Mouse (Mus musculus) erythroblast, adult 5-6 weeks (primary cell): ENCODE data around the gene Synj2bp. TPM values are rescaled to one million over a fixed set of nuclear protein-coding genes. Genes with fewer than 3 reads are reported as not detected.
A peak's percentile ranks its signal among the peaks of the same experiment; 100 is the strongest.
"Not testable (repeated sequence)": the region's sequence is repeated elsewhere in the genome, so short reads cannot be mapped to it uniquely, and the experiment has no call there.

Experiments used
- ATAC-seq: replicated peaks from 2 replicates; pipeline ENCODE4 v1.8.0; 2016; ENCODE audit warnings: moderate number of reproducible peaks, mild to moderate bottlenecking, moderate TSS enrichment, inconsistent platforms; ENCODE audit not compliant: poor library complexity, low FRiP score, severe bottlenecking
- total RNA-seq, 2 experiments: library from RNA; stranded (forward) in 1 of 2; stranded (reverse) in 1 of 2; fragments of 150-400 nt in 1 of 2; fragments of 200-764, 138-1000 nt in 1 of 2; gene quantifications; 2 replicates each; pipeline versions ENCODE4 v1.2.3 to v1.2.4; 2015 to 2017; ENCODE audit warnings: low replicate concordance in 2 of 2

Gene Synj2bp
- total RNA-seq (2015; ENCODE audit: low replicate concordance), result 2.5 and 11.9 TPM in 2 replicates
- 8.5 and 9.6 TPM in 2 replicates for total RNA-seq (2017; ENCODE audit: low replicate concordance)

DNA sequence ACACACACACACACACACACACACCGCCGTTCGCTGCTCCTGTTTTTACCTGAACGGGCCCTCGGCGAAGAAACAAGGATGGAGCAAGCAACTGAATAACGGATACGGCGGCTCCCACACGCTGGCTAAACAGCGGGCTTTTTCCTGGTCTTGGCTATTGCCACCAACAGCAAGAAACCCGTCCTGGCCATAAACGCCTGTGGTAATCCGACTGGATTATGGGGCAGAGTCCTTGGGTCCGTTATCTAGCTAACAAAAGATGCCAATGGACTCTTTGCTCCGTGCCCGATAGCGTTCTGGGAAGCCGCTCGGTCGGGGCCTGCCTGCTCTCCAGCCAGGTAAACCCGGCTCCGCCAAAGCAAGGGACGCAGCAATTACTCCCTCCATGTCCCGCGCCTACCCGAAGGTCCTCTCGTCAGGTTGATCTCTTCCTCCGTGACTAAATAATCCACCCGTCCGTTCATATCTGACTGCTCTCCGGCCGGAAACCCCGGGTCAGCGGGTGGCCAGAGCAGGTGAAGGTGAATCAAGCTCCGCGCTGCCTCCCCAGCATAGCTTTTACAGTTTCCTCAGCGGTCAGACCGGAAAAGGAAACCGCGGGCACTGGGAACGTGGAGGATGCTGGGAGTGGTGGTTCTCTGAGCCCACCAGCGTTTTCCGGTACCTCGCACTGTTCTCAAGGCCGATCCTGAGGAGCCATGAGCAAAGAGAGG lies at the start of gene Synj2bp, which contains the start of gene Gm20498:
Synj2bp (minus strand) TSS at position 596 of the 713 bp plus-strand sequence.
Gm20498 (minus strand) TSS at position 590 of the 713 bp plus-strand sequence.
- peak; percentile 80 for ATAC-seq

DNA sequence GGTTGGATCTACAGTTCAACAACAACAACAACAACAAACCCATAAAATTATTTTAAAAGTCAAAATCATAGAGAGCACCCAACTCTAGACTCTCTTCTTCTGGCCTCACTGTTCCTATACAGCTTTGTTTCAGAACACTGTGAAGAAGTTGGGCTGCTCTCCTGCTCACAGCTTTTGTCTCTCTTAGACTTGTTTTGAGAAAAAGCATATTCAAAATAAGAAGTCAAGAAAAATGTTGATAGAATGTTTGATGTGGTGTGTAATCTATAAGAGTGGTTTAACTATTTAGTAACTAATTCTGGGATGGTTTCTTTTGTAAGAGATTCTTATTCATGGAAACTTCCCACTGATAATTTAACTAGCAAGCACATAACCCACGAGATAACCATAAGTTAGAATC lies 35.7 kb upstream of the Synj2bp start, which contains the start of gene Adam21:
Adam21 (minus strand) TSS at position 101 of the 400 bp plus-strand sequence.
- no peak for ATAC-seq

DNA sequence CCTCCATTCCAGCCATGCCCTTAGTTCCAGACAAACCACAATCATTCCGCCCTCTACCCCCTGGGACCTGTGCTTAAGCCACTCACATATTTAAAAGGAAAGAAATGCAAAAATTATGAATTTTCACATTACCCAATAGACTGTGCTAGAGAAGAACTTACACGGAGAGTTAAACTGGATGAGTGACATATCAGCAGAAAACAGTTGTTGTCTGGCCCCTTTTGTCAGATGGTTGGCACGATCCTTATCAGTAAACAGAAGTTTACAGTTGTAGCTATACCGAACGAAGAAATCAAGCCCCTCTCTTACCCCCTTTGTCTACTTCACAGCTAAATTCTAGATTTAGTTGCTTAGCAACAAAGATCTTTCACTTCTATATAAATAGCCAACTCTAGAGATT lies 35.2 kb upstream of the Synj2bp start:
- no peak for ATAC-seq

DNA sequence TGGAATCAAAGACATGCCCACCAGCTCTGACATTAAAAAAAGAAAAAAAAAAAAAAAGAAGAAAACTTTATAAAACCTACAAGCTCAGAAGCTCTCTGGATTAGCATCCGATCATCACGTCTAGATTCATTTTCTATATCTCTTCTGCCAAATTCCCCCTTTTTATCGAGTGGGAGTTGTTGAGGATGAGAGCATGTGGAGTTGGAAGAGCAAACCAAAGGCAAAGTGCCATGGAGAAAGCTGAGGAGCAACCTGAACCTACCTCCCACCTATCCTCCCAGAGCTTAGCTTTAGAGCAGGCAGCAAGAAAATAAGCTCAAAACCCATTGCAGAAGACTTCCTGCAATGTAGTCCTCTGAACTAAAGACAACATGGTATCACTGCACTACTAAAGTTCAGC lies 31.5 kb upstream of the Synj2bp start:
- ATAC-seq, result no peak

DNA sequence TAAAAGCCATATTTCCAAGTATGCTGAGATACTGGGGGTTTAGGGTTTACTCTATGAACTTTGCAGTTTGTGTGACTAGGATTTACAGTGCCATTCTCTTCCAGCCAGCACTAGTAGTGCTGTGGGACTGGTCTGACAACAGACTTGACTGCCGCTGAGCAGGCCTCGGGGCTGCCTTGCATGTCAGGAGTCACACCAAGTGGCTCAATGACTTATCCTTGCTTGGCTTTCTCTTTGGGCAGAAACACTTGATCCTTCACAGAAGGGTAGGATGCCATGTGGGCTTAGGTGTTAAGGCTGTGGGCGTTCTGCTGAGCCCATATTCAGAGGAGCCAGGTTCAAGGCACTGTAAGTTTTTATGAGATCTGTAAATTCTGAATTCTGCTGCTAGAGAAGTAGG lies 16.6 kb upstream of the Synj2bp start:
- no peak for ATAC-seq

DNA sequence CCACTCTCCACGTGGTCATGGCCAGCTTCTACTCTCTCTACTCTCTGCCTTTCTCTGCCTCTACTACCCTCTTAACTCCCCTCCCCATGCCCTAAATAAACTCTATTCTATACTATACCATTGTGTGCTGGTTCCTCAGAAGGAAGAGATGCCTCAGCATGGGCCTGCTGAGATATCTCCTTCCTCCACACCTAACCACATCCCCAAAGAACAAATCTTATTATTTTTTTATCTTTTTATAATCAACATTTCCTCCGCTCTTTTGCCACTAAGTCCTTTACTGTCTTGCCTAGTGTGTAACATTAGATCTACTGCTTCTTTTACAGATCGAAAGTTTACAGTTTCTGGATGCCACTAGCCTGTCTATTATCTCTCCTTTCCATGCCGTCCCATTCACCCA lies 14.5 kb upstream of the Synj2bp start:
- ATAC-seq, result no peak

DNA sequence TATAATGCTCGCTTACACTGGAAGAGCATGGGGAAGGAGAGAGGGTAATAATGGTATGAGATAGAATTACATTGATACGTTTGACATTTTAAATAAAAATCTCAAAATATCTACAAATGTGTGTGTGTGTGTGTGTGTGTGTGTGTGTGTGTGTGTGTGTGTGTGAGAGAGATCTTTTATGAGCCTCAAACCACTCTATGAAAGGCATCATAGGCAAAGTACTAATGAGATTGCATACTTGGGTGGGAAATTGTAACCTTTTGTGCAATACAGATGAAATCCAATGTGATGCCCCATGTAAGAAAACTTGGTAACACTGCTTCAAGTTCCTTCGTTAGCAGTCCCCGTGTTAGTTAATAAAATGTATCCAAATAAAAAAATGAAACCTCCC lies 313 bp upstream of the Synj2bp start:
- ATAC-seq, result no peak

DNA sequence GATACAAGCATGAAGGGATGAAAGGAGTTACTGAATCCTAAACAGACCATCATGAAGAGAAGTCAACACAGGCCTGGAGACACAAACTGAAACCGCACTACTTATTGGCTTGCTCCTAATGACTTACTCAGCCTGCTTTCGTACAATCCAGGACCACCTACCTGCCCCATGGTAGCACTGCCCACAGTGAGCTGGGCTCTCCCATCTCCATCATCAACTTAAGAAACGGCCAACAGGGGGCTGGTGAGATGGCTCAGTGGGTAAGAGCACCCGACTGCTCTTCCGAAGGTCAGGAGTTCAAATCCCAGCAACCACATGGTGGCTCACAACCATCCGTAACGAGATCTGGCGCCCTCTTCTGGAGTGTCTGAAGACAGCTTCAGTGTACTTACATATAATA lies 2.1 kb downstream of the Synj2bp start:
- not testable (repeated sequence) for ATAC-seq

DNA sequence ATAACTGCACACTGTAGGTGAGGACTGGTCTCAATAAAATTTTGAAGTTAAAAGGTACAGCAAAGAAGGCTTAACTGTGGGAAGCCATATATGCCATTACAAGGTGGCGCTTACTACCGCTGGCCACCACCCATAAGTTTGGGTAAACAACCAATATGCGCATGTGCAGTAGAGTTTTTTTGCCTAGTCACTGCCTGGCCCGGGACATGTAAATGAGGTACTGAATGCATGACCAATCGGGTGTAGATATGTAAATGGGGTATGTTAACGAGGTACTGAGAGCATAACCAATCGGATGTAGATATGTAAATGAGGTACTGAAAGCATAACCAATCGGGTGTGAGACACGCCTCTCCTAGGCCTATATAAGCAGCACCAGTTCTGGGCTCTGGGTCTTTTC lies 35.8 kb downstream of the Synj2bp start:
- not testable (repeated sequence) for ATAC-seq

DNA sequence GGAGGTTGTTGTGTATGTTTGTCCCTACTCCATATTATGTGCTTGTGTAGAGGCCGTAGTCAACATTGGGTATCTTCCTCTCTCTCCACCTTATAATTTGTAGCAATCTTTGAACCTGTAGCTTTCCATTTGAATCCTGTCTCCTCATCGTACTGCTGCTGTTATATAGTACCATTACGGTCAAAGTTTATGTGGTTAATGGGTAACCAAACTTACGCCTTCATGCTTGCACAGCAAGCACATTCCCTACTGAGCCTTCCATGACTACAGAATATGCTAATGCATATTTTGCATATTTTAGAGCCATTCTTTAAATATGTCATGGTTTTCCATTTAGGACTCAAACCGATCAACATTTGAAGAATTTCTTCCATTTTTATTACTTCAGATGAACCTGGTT lies 42.2 kb downstream of the Synj2bp start:
- ATAC-seq, result no peak

DNA sequence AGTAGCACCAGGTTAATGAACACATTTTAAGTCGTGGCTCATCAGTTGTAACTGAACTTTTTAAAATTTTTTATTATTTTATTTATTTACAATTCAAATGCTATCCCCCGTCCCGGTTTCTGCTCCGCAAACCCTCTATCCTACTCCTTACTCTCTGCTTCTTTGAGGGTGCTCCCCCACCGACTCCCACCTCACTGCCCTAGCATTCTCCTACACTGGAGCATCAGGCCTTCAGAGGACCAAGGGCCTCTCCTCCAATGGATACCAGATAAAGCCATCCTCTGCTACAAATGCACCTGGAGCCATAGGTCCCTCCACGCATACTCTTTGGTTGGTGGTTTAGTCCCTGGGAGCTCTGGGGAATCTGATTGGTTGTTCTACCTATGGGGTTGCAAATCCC lies 47.4 kb downstream of the Synj2bp start:
- no peak for ATAC-seq

DNA sequence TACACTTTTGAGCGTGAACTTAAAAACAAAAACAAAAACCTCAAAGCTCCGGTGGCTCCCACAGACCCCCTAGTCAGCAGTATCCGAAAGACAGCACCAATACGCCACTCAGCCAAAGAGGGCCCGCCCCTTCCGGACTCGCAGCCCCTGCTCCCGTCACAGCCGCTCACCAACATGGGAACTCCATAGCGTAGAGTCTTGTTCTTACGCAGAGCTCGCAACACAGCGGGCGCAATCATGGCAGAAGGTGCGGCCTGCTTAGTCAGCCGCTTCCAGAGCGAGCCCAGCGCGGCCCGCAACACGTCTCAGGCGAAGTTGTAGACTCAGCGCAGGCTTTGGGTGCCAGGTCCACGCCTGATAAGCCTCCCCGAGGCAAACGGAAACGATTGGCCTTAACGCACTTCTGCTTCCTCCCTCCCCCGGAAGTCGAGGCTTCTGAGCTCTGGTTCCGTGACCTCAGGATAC lies 48.0 kb downstream of the Synj2bp start, which contains the start of gene Cox16:
Cox16 (minus strand) TSS at position 401 of the 465 bp plus-strand sequence.
- peak; percentile 97 for ATAC-seq

DNA sequence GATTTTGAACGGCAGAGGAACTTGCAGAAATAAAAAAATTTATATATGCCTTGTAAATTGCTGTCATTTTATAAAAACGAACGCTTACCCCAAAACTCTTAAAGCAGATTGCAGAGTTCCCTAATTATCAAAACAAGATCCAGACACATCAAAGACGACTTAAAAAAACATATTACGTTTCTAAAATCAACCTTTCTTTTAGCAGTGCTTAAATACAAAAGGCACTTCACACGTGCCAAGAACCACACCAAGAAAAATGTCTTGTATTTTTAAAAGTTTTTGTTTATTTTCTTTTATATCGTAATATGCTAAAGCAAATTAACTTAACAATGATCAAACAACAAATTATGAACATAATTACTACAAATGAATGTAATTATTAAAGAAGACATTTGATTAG lies 48.5 kb downstream of the Synj2bp start:
- no peak for ATAC-seq

DNA sequence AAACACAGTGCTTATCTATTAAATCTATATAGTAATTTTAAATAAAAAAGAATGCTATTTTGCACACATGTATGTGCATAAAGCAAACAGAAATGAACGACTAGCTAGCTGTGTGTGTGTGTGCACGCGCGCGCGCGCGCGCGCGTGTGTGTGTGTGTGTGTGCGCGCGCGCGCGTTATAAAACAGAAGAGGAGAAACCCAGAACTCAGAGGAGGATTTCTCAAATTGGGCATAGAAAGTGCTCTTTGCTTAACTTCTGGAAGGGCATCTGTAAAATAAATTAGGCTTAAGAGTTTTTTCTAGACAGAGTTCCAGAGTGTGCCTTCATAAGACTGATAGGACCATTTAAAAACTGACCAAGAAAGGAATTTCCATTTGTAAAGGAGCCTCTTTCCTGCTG lies 49.1 kb downstream of the Synj2bp start:
- ATAC-seq, result no peak

DNA sequence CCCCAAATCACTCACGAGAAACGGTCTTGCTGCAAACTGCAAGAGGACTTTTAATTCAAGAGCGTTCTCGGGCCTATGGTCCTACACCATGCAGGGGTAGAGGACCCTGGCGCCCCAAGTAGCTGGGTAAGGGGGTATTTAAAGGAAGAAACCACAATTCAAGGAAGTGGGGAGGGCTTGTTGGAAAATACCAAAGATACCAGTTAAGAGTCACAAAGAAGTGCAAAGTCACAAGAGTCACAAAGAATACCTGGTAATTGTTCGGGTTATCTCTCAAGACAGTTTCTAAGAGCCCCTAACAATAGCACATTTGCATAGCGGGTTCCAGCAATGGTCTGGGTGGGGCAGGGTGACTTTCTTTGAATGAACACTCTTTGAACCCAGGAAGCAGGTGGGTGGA lies 73.7 kb downstream of the Synj2bp start:
- ATAC-seq, result not testable (repeated sequence)

Other genes with a start within 250 kb of the Synj2bp start
- gene Slc8a3, start 199.7 kb downstream of the Synj2bp start, total RNA-seq (2015; ENCODE audit: low replicate concordance), result not detected in 2 replicates
- gene Slc8a3, start 199.7 kb downstream of the Synj2bp start, total RNA-seq (2017; ENCODE audit: low replicate concordance), result not detected in 2 replicates
- gene Gm4787, start 153.4 kb downstream of the Synj2bp start, total RNA-seq (2015; ENCODE audit: low replicate concordance), result not detected in 2 replicates
- 0.42 TPM in 1 of 2 replicates, not detected in the other for gene Gm4787, start 153.4 kb downstream of the Synj2bp start, total RNA-seq (2017; ENCODE audit: low replicate concordance)
- 1.9 TPM in 1 of 2 replicates, not detected in the other for gene Adam4, start 111.0 kb downstream of the Synj2bp start, total RNA-seq (2015; ENCODE audit: low replicate concordance)
- gene Adam4, start 111.0 kb downstream of the Synj2bp start, total RNA-seq (2017; ENCODE audit: low replicate concordance), result not detected in 2 replicates
- gene Cox16, start 47.8 kb downstream of the Synj2bp start, total RNA-seq (2015; ENCODE audit: low replicate concordance), result 23.0 and 42.8 TPM in 2 replicates
- gene Cox16, start 47.8 kb downstream of the Synj2bp start, total RNA-seq (2017; ENCODE audit: low replicate concordance), result 13.7 and 25.2 TPM in 2 replicates
- gene Gm20498, start within 50 bp of the Synj2bp start, total RNA-seq (2015; ENCODE audit: low replicate concordance), result 4.0 TPM in 1 of 2 replicates, not detected in the other
- gene Gm20498, start within 50 bp of the Synj2bp start, total RNA-seq (2017; ENCODE audit: low replicate concordance), result 5.3 and 17.2 TPM in 2 replicates
- gene Adam21, start 35.6 kb upstream of the Synj2bp start, total RNA-seq (2015; ENCODE audit: low replicate concordance), result not detected in 2 replicates
- 0.26 TPM in 1 of 2 replicates, not detected in the other for gene Adam21, start 35.6 kb upstream of the Synj2bp start, total RNA-seq (2017; ENCODE audit: low replicate concordance)
- gene Med6, start 62.1 kb upstream of the Synj2bp start, total RNA-seq (2015; ENCODE audit: low replicate concordance), result 1.9 and 18.6 TPM in 2 replicates
- 31.6 and 48.1 TPM in 2 replicates for gene Med6, start 62.1 kb upstream of the Synj2bp start, total RNA-seq (2017; ENCODE audit: low replicate concordance)
- not detected in 2 replicates for gene Ttc9, start 98.3 kb upstream of the Synj2bp start, total RNA-seq (2015; ENCODE audit: low replicate concordance)
- not detected in 2 replicates for gene Ttc9, start 98.3 kb upstream of the Synj2bp start, total RNA-seq (2017; ENCODE audit: low replicate concordance)
- 0.58 and 4.8 TPM in 2 replicates for gene Map3k9, start 248.3 kb upstream of the Synj2bp start, total RNA-seq (2015; ENCODE audit: low replicate concordance)
- 1.5 and 1.6 TPM in 2 replicates for gene Map3k9, start 248.3 kb upstream of the Synj2bp start, total RNA-seq (2017; ENCODE audit: low replicate concordance)